Mouse (Mus musculus) erythroblast, embryonic 14.5 days (primary cell): Measurements from ENCODE around the gene Adamts9. TPM values are rescaled to one million over a fixed set of nuclear protein-coding genes. Genes with fewer than 3 reads are reported as not detected.

Source experiments
- H3K27me3 ChIP-seq: 2 replicates; pipeline ENCODE4 v1.6.1; 2012; ENCODE audit warnings: inconsistent platforms; ENCODE audit not compliant: control insufficient read depth
- H3K36me3 ChIP-seq: 2 replicates; pipeline ENCODE4 v1.6.1; 2012; ENCODE audit warnings: mild to moderate bottlenecking, inconsistent platforms; ENCODE audit not compliant: control insufficient read depth
- H3K4me1 ChIP-seq: 2 replicates; pipeline ENCODE4 v1.6.1; 2012; ENCODE audit warnings: inconsistent platforms; ENCODE audit not compliant: control insufficient read depth
- H3K4me3 ChIP-seq: replicated peaks from 2 replicates; pipeline ENCODE3; 2012; ENCODE audit warnings: moderate library complexity, mild to moderate bottlenecking, inconsistent platforms
- H3K9me3 ChIP-seq: 2 replicates; pipeline ENCODE4 v1.6.1; 2012; ENCODE audit warnings: low read length, inconsistent platforms, mixed read lengths; ENCODE audit not compliant: control insufficient read depth
- GATA1 ChIP-seq: IDR thresholded peaks from 2 replicates; pipeline ENCODE4 v1.6.1; 2012; ENCODE audit warnings: low read length, inconsistent platforms, mixed read lengths
- TAL1 ChIP-seq: IDR thresholded peaks from 3 replicates; pipeline ENCODE4 v1.6.1; 2012; ENCODE audit warnings: low read length, inconsistent platforms, mixed read lengths
- polyA plus RNA-seq: library from polyadenylated mRNA; stranded (reverse); fragments of >175 nt; gene quantifications from 2 replicates; pipeline ENCODE4 v1.2.3, GENCODE M21; 2012

The Adamts9 gene
- polyA plus RNA-seq, 1 experiment: not detected

GRCm38 (mm10) chr6:92733651-92734050 is 209.6 kb downstream of the Adamts9 start:
- TF ChIP-seq TAL1 (no peak), GATA1 (no peak)
- H3K36me3 ChIP-seq: no peaks in the 10 kb centered on the region
- H3K9me3 ChIP-seq: peaks cover 4% of the 10 kb centered on the region; the same call in 1 of the 2 replicates
- no peak overlapping the region for H3K4me3 ChIP-seq
- no peaks in the 10 kb centered on the region for H3K27me3 ChIP-seq
- no peaks in the 10 kb centered on the region for H3K4me1 ChIP-seq

- no peaks in the 10 kb centered on the region for H3K9me3 ChIP-seq
- no peaks in the 10 kb centered on the region for H3K4me1 ChIP-seq
- no peaks in the 10 kb centered on the region for H3K36me3 ChIP-seq
- TF ChIP-seq GATA1 (no peak), TAL1 (no peak)
- H3K4me3 ChIP-seq: no peak overlapping the region
- no peaks in the 10 kb centered on the region for H3K27me3 ChIP-seq
Measured at GRCm38 (mm10) chr6:92728514-92728913, 214.8 kb downstream of the Adamts9 start.

GRCm38 (mm10) chr6:92728084-92728483 is 215.2 kb downstream of the Adamts9 start:
- Histone ChIP-seq H3K36me3 (no peaks in the 10 kb centered on the region), H3K4me3 (no peak overlapping the region), H3K27me3 (no peaks in the 10 kb centered on the region), H3K4me1 (no peaks in the 10 kb centered on the region), H3K9me3 (no peaks in the 10 kb centered on the region)
- no peak for TF ChIP-seq GATA1
- TF ChIP-seq TAL1: no peak

DNA sequence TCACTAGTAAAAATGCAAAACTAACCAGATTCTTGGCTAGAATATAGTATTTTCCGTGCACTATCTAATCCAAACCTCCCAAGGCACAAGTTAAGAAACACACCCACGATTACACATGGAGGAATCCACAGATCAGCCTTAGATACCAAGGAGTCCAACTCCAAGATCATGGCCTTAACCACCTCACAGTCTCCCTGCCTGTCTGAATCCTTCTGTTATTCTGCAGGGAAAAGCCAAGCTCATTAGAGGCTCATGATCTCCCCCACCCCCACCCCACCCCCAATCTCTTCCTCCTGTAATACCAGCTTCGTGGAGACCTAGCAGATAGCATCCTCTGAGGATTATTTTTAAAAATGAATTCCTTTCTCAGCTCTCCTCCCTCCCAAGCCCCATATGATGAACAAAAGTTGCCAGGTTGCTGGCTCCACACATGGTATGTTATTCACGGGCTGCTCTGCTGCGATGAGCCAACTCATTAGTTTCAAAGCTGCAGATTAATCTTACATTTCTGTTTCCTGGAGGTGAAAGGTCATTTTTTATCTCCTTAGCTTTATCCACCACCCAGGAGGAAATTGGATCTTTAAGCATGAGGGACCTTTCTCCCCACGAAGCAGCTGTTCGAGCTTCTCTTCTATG is 215.8 kb downstream of the Adamts9 start:
- Histone ChIP-seq H3K27me3 (no peaks in the 10 kb centered on the region), H3K9me3 (no peaks in the 10 kb centered on the region), H3K4me3 (no peak overlapping the region), H3K36me3 (no peaks in the 10 kb centered on the region), H3K4me1 (no peaks in the 10 kb centered on the region)
- TF ChIP-seq GATA1: no peak
- TF ChIP-seq TAL1: no peak

GRCm38 (mm10) chr6:92726121-92726520 is 217.2 kb downstream of the Adamts9 start:
- Histone ChIP-seq H3K4me3 (no peak overlapping the region), H3K4me1 (no peaks in the 10 kb centered on the region), H3K36me3 (no peaks in the 10 kb centered on the region), H3K9me3 (no peaks in the 10 kb centered on the region), H3K27me3 (no peaks in the 10 kb centered on the region)
- TF ChIP-seq TAL1 (no peak), GATA1 (no peak)

- Histone ChIP-seq H3K36me3 (no peaks in the 10 kb centered on the region), H3K27me3 (no peaks in the 10 kb centered on the region), H3K4me3 (no peak overlapping the region), H3K4me1 (no peaks in the 10 kb centered on the region), H3K9me3 (no peaks in the 10 kb centered on the region)
- TF ChIP-seq TAL1 (no peak), GATA1 (no peak)
Measured at GRCm38 (mm10) chr6:92724394-92724793, 218.9 kb downstream of the Adamts9 start.

Other genes with a start within 250 kb of the Adamts9 start
- gene Prickle2, start 237.3 kb downstream of the Adamts9 start, polyA plus RNA-seq: not detected in 2 replicates
- gene A730049H05Rik, start 127.0 kb downstream of the Adamts9 start, polyA plus RNA-seq: not detected in 2 replicates
- gene Gm15737, start 74.1 kb downstream of the Adamts9 start, polyA plus RNA-seq: not detected in 2 replicates